Mouse (Mus musculus): ENCODE results near the gene Lrrc23.
"Not testable (repeated sequence)": the region's sequence is repeated elsewhere in the genome, so short reads cannot be mapped to it uniquely, and the experiment has no call there.

The Lrrc23 gene

DNA sequence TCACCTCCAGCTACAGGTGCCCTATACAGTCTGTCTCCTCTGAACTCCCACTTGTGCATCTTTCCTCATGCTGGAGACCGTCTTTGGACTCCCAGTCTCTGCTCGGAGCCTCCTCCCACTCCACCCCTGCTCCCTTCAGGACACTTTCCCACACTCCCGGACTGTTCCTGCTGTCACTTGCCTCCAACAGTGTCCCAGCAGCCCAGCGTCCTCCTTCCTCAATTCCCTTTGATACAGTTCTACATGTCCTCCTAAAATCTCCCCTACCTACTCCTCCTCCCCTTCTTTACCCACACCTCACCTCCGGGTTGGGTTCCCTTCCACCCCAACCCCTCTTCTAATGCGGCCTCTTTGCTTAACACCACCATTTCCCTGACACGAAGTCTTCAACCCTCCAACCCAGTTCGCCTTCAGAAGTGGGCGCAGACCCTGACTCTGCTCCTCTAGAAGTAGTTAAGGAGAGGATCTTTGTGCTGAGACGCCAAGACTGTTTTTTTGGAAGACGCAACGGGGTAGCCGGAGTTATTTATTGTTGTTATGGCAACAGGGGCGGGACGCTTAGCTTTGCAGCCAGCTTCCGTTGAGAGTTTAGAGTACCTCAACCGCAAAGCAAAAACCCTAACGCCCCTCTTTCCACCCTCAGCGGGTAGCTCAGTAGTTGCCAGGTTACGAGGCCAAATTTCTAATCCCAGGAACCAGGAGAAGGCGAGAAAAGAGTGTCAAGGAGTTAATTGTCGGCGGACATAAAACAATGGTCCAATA lies at the start of gene Lrrc23:
Gene Lrrc23, minus strand, starts transcription at position 506 of the 762 bp plus-strand sequence.
- DNase-seq: peak; percentile 85

DNA sequence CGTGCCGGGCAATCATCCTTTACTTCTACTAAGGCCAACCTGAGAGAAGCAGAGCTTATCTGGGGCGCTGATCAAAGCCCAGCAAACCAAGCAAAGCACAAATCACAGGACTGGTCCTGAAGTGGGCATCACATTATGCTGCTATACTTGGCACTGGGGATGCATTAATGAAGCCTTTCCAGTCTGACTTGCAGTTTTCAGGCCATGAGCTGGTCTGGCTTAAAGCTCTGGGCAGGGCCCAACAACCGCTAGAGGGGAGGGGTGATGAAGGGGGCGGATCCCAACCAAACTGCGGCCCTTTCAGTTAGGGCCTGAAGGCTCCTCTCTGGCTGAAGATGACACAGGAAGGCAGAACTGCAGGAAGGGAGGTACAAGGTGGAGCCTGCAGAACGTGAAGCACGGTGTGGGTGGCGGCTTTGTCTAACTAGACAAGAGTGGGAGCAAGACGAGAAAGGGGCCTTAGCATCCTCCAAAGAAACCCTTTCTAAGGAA lies 48.6 kb upstream of the Lrrc23 start:
- DNase-seq: peak; percentile 56

DNA sequence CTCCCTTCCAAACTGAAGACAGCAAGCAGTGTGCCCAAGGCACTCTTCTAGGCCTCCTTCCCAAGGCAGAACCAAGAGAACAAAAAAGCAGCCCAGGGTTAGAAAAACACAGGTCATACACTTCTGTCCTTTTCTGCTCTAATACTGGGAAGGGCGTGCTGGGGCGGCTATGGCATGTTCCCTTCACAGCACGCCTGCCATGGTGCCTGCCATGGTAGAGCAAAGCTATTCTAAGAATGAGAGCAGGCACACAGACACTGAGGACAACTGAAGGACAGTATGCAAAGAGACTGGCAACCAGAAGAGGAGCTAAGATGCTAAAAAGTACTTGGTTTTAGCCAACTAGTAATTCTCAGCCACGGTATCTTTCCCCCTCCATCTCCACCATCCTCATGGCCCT lies 42.5 kb upstream of the Lrrc23 start:
- DNase-seq: no peak

DNA sequence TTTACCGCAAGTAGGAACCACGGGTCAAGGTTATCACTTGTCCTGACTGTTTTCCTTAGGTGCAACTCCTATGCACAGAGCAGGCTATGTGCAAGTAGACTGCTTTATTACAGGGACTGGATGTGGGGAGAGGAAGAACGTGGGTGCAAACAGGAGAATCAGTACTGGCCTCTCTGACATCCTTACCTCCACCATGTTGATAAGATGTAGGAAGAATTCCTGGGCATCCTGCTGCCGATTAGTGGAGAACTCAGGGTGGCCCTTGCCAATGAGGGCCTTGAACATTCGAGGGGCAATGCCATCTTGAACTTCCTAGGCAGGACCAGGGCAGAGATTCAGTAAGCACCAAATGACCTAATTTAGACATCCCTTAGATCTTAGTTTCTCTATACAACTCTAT lies 41.4 kb upstream of the Lrrc23 start:
- DNase-seq: no peak

DNA sequence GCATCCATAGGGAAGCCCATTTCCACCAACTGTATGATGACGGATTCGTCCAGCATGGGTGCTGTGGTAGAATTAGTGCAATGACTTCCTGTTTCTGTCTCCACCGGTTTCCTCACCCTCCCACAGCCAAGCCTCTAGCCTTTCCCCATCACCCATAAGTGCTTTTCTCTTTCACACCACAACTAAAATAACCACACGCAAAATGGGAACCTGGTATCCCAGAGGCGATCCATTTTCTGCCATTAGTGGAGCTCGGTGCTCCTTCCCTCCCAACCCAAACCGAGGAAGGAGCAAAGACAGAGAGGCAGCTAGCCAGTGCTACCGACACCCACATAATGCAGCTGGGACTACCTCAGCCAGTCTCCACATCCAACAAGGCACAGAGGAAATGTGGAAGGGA lies 38.4 kb upstream of the Lrrc23 start:
- no peak for DNase-seq

DNA sequence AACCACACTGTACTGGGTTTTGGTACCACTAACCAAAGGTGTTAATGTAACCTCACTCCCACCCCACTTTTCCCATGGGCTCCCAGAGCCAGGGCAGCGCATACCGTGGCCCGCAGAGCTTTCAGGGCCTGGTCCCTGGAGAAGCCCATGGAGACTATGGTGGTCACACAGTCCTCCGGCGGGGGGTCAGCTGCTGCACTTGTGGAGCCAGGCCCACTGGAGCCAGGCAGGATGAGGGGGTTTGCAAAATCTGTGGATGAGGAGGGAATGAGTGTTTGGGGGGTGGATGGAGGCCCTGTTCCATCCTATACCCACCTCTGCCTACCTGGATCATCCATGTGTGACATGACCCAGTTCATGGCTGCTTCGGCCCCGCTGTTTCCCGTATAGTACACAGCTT lies 38.0 kb upstream of the Lrrc23 start:
- no peak for DNase-seq

DNA sequence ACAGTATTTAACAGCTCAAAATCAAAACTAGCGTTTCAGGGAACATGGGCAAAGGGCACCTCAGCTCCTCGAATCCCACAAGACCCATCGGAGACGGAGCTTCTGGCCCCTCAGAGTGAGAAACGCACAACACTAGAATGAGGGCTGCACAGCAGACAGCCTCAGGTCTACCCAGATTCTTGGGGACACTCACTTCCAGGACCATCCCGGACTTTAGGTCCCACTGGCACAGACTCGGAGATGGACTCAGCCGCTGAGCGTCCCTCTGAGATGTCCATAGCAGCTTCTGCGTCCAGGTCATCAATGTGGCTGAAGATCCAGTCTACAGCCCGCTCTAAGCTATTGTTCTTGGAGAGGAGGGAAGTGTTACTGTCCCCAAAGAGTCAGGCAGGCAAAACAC lies 37.6 kb upstream of the Lrrc23 start:
- DNase-seq: no peak

DNA sequence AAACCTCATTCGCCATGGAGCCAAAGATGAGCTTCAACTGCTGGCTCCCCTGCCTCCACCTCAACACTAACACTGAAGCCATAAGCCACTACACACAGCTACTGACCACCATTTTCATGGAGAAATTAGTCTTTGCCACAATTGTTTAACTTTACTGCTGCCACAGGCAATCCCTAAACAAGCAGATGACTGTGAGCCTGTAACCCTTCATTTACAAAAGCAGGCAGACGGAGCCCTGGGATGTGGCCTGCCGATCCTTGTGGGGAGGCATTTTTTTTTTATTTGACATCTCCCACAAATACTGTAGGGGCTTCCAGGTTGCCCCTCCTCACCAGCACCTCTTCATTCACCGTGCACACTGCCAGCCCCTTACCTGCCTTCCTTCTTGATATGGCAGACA lies 37.1 kb upstream of the Lrrc23 start:
- no peak for DNase-seq

DNA sequence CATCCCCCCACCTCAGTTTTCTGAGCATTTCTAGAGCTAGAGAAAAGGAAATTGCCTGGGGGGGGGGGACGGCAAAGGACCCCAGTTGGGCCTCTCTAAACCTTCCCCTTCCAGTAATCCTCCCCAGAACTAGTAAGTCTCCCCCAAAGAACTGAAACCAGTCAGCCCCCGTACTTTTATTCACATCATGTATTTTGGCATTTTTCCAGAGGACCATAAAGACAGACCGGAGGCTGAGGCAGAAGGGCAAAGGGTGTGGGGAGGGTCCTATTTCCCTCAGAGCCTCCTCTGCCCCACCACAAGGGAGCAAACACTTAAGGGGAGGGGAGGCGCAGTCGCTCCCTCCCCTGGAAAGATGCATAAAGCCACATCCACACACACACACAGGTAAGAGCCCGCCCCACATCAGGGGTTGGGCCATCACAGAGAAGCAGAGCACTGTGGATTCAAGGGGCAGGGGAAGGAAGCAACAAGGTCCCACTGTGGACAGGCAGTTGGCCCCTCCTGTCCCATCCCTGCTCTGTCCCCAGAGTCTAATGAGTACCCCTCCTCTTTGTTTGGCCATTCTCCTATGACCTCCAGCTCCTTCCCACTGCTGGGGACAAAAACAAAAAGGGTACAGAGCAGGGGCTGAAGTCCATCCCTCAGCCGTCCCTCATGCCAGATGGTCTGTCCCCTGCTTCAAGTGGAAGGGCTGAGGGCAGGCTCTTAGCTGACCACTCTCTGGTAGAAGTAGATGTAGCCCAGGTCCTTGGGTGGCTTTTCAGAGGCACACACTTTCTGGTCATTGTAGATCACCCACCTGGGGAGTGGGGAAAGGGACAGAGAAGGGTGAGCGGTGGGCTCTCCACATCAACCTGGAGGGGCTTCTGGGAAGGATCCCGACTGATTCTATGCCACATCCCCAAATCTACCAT lies 35.6 kb upstream of the Lrrc23 start:
- DNase-seq: no peak

DNA sequence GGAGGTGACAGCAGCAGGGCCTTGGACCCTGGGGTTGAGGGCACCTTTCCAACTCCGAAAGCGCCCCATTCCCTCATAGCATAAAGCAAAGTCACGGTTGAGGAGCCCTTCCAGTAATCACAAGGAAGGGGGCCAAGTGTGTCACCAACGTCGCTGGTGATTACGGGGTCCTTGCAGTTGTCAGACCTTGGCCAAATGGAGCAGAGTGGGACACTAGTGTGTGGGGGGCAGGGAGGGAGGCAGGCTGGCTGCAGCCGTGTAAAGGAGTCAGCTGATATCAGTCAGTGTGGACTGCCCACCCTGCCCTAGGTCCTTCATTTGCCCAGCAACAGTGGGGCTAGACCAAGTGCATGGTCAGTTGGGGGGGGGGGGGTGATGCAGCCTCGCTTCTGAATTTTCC lies 34.9 kb upstream of the Lrrc23 start:
- DNase-seq: no peak

DNA sequence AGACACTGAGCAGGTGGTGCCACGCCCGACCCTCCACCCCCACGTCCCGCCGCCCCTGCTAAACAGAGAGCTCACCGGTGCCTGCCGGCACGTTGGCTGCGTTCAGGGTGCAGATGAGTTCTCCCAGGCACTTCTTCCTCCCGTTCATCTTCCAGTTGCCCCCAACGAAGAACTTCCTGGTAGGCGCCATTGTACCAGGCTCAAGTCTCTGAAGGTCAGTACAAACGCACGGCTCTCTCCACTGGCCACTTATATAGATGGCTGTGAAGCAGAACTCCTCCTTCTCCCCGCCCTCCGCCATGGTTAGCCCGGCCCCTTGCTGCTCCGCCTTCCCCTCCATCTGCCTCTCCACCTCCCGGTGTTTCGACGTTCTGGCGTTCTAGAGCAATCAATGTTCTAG lies 34.4 kb upstream of the Lrrc23 start, which contains the start of gene Tpi1:
Gene Tpi1, minus strand, starts transcription at position 364 of the 400 bp plus-strand sequence.
- DNase-seq: peak; percentile 84

DNA sequence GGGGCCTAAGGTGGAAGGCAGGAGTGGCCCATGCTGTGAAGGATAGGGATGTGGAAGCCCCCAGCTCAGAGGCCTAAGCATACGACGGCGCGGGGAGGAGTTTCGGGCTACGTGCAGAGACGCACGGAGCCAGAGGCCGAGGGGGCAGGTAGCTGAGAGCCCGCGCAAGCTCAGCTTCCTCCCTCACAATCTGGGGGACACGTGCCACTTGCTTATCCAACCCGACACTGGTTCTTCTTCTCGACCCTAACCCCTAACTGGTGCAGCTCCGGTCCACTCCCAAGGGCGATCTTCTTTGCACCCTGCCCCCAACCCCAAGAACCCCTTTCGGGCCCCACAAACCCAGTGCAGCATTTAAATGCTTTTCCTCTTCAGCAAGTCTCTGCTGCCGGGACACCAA lies 34.0 kb upstream of the Lrrc23 start:
- peak; percentile 81 for DNase-seq

DNA sequence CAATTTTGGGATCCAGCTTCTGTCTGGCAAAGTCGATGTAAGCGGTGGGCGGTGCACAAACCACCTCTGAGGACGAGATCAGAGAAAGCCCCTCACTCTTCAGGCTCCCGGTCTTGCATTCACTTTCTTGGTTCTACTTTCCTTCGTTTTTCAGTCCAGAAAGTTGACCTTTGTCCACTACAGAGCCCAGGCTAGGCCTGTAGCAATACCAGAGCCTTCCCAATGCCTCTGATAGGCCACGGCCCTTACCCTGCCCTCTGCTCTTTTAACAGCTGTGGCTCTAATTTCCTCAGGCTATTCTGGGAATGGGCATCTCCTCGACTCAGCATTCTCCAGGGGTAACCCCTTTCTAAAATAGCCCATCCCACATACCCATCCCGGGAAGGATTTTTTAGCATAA lies 33.3 kb upstream of the Lrrc23 start:
- no peak for DNase-seq

DNA sequence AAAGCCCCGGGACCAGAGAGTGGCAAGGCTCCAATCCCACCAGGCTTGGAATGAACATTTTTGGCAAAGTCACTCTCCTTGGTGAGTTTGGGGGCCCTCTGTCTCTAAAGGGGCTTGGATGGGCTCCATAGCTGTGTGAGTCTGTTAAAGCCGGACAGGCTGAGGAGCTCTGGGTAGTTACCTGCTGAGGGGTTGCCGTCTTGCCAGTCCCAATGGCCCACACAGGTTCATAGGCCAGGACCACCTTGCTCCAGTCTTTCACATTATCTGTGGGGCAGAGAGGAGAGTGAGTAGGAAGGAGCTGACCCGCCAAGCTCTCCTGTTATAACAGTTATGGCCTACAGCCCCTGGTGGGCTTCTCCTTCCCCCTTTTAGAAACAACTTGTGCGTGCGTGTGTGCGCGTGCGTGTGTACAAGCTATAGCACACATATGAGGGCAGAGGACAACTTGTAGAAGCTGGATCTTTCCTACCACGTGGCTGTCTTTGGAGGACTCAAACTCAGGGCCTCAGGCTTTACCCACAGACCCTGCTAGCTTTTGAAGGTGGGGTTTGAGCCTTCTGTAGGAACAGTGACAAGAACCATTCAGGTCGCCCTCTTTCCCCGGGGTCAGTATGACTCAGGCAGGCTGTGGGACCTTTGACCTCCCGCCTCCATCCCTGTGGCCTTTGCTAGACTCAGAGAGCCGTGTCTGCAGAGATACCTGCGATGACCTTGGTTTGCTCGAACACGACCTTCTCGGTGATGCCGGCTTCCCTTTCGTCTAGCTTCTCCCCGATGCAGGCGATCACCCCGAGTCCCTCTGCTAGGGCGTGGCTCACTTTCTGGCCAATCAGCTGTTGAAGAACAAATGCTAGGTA lies 32.4 kb upstream of the Lrrc23 start:
- DNase-seq: no peak

DNA sequence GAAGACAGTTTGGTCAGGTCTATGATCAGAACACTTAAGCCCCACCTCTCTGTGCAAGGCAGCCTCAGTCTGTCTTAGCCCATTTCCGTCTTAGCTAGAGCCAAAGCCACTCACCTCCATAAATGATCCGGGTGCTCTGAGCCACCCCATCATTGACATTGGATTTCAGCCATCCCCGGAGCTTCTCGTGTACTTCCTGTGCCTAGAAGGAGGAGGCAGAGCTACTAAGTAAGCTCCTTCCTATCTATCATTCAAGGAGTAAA lies 31.8 kb upstream of the Lrrc23 start:
- no peak for DNase-seq

DNA sequence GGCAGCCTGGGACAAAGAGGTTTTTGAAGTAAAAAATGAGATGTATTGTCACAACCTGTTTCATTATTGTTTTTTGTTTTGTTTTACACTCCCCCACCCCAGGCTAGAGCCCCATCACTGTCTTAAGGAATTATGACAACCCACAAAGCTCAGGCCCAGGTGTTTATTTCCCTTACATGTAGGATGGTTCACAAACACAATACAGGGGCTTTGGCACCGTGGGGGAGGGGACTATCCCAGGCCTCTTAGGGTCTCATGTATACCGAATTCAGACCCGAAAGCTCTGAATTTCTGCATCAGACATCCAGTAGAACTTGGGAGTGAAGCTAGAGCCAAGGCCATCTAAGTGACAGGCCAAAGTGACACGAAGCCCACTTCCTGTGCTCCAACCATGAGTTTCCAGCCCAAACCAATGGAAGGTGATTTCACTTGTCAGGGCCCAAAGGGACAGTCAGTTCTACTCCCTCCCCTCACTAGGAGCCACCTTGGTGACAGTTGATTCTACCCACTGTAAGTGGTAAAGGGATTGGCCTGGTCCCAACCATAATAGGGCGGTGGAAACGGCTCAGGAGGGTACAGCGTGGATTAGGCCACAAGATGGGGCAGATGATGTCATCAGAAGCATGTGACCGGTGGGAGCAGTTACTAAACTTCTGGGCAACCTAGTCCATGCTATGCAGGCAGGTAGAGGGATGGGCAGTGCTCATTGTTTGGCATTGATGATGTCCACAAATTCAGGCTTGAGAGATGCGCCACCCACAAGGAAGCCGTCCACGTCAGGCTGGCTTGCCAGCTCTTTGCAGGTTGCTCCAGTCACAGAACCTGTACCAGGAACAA lies 31.3 kb upstream of the Lrrc23 start:
- not testable (repeated sequence) for DNase-seq

DNA sequence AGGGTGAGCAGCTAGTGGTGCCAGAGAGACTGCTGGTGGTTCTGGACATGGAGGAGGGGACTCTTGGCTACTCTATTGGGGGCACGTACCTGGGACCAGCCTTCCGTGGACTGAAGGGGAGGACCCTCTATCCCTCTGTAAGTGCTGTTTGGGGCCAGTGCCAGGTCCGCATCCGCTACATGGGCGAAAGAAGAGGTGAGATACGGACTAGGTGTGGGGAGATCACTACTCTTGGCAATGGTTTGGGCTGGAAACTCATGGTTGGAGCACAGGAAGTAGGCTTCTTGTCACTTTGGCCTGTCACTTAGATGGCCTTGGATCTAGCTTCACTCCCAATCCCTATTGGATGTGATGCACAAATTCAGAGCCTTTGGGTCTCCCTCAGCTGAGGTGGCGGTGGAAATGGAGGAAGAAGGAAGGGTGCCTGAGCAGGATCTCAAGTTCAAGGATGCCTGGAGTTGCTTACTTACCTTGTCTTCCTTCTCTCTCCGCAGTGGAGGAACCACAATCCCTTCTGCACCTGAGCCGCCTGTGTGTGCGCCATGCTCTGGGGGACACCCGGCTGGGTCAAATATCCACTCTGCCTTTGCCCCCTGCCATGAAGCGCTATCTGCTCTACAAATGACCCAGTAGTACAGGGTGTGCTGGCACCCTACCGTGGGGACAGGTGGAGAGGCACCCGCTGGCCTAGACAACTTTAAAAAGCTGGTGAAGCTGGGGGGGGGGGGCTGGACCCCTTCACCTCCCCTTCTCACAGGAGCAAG lies 30.4 kb upstream of the Lrrc23 start:
- DNase-seq: no peak

DNA sequence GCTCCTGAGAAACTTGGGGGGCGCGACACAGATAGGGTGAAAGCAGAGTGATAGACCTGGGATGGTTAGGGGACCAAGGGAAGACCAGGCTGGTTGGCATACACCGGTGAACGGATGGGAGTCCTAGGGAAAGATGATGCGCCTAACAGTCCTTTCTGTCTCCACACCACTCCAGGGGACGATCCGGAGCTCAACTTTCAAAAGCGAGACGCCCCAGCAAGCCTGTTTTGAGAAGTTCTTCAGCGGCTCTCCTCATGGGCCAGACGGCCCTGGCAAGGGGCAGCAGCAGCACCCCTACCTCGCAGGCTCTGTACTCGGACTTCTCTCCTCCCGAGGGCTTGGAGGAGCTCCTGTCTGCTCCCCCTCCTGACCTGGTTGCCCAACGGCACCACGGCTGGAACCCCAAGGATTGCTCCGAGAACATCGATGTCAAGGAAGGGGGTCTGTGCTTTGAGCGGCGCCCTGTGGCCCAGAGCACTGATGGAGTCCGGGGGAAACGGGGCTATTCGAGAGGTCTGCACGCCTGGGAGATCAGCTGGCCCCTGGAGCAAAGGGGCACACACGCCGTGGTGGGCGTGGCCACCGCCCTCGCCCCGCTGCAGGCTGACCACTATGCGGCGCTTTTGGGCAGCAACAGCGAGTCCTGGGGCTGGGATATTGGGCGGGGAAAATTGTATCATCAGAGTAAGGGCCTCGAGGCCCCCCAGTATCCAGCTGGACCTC lies 29.7 kb upstream of the Lrrc23 start:
- DNase-seq: peak; percentile 73

DNA sequence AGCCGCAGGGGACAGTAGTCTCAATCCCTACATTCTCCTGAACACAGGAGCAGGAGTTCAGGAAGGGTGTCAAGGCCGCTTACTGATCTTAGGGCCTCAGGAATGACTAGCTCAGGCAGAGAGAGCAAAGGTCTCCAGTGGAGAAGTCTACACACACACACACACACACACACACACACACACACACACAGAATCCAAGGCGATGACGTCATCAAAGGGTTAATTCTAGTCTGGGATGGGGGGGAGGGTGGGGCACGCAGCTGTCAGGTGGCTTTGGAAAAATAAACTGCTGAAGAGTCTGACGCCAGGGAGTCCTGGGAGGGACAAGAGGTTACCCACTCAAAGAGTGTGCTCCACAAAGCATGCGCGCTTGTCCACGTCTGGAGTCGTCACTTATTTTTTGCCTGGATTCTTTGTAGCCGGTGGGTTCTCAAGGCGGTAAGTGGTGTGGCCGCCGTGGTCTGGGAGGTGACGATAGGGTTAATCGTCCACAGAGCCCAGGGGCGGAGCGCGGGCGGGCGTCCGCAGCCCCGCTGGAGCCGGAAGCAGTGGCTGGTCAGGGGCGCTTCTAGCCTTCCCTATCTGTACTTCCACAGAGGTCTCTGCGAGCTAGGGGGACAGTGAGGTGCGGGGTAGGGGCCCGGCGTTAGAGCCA lies 29.0 kb upstream of the Lrrc23 start, which contains the start of gene Spsb2:
Gene Spsb2, plus strand, starts transcription at position 304 of the 655 bp plus-strand sequence.
- peak; percentile 39 for DNase-seq

DNA sequence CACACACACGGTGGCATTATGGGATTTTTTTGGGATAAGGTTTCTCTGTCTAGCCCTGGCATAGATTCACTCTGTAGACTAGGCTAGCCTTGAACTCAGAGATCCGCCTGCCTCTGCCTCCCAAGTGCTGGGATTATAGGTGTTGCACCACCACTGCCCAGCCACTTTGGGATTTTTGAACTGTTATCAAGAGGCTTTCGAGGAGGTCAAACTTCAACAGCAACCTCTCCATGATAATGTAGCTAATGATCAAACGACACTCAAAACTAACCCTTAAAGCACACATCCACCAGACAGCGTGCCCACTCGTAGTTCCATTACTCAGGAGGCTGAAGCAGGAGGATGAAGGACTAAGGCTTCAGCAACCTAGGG lies 28.4 kb upstream of the Lrrc23 start:
- DNase-seq: no peak
